Mouse (Mus musculus): Measurements from ENCODE around the gene Akap12.

The Akap12 gene

GRCm38 (mm10) chr10:4355882-4356451 lies 89.8 kb downstream of the Akap12 start:
- in situ Hi-C loops (cut with MboI, MseI), result no loop called here

DNA sequence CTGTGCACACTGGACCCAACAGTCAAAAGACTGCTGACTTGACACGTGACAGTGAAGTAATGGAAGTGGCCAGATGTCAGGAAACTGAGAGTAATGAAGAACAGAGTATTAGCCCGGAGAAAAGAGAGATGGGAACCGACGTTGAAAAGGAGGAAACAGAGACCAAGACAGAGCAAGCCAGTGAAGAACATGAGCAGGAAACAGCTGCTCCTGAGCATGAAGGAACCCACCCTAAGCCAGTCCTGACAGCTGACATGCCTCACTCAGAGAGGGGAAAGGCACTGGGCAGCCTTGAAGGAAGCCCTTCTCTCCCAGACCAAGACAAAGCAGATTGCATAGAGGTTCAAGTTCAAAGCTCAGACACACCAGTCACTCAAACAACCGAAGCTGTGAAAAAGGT lies 90.5 kb downstream of the Akap12 start:
- in situ Hi-C loops (cut with MboI, MseI), result no loop called here

DNA sequence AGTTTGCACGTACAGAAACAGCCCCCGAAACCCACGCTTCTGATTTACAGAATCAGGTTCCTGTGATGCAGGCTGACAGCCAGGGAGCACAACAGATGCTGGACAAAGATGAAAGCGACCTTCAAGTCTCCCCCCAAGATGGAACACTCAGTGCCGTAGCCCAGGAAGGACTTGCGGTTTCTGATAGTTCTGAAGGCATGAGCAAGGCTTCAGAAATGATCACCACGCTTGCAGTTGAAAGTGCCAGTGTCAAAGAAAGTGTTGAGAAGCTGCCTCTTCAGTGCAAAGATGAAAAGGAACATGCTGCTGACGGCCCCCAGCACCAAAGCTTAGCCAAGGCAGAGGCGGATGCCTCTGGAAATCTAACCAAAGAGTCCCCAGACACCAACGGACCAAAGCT lies 91.3 kb downstream of the Akap12 start:
- in situ Hi-C loops (cut with MboI, MseI), result no loop called here

- in situ Hi-C loops (cut with MboI, MseI), result no loop called here
Measured at GRCm38 (mm10) chr10:4364618-4365017, 98.4 kb downstream of the Akap12 start.

GRCm38 (mm10) chr10:4370105-4370504 lies 103.9 kb downstream of the Akap12 start:
- in situ Hi-C loops (cut with MboI, MseI), result no loop called here

DNA sequence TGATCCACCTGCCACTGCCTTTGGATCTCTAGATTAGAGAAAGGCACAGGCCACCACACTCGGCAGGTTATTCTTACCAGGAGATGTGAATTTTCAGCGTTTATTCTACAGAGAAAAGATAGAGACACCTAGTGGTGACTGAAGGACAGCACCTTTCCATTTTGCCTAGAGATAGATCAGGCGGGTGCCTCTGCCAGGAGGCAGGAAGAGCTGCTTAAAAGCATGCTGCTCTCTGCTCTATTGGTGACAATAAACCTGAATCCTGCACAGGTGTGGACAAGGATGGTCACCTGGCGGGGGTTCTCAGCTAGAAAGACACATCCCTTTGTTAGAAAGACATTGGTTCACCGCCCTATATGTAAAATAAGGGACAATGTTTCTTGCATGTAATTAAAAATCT lies 105.8 kb downstream of the Akap12 start:
- in situ Hi-C loops (cut with MboI, MseI), result no loop called here

- in situ Hi-C loops (cut with MboI, MseI), result no loop called here
Measured at GRCm38 (mm10) chr10:4373558-4373957, 107.4 kb downstream of the Akap12 start.

GRCm38 (mm10) chr10:4374239-4374638 lies 108.1 kb downstream of the Akap12 start:
- in situ Hi-C loops (cut with MboI, MseI), result no loop called here

DNA sequence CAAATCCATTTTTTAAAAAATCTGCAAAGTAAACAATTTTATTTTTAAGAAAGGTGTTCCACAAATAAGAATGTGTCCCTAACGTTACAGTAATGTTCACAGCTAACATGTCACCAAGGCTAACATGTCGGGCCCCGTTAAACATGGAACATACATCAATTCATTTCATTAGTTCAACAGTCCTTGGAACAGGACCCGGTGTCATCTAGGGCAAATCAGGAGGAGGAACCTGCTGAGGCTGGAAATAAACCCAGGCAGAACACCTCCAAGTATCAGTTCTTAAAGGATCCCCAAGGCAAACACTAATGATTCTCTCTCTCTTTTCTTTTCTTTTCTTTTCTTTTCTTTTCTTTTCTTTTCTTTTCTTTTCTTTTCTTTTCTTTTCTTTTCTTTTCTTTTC lies 108.6 kb downstream of the Akap12 start:
- in situ Hi-C loops (cut with MboI, MseI), result loop anchor here in 1 of 2 experiments (25.0 kb wide), 1 partner anchor 1438 kb away; the partner anchor contains the start of genes Fbxo5 and Mtrf1l

DNA sequence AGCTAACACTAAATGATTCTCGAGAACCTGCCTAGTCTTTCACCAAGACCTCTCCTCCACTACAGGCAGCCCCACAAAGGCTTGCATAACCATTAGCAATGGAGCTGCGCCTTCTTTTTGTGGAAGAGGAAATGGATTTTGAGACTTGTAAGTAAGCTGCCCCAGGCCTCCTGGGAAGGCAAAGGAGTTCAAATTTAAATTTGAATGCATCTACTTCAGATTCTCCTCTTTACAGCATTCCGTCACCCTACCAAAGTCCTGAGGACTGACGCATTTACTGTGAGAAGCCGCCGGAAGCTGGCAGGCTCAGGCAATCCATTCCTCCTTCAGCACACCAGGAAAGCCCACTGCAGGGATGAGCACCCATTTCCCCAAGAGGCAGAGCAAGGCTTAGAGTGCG lies 109.1 kb downstream of the Akap12 start:
- in situ Hi-C loops (cut with MboI, MseI), result loop anchor here in 1 of 2 experiments (25.0 kb wide), 1 partner anchor 1437 kb away; the partner anchor contains the start of genes Fbxo5 and Mtrf1l

- in situ Hi-C loops (cut with MboI, MseI), result loop anchor here in 1 of 2 experiments (25.0 kb wide), 1 partner anchor 1436 kb away; the partner anchor contains the start of genes Fbxo5 and Mtrf1l
Measured at GRCm38 (mm10) chr10:4376461-4376860, 110.3 kb downstream of the Akap12 start.

GRCm38 (mm10) chr10:4376931-4377330 lies 110.8 kb downstream of the Akap12 start:
- in situ Hi-C loops (cut with MboI, MseI), result loop anchor here in 1 of 2 experiments (25.0 kb wide), 1 partner anchor 1435 kb away; the partner anchor contains the start of genes Fbxo5 and Mtrf1l

GRCm38 (mm10) chr10:4380748-4381147 lies 114.6 kb downstream of the Akap12 start:
- in situ Hi-C loops (cut with MboI, MseI), result loop anchor here in 1 of 2 experiments (25.0 kb wide), 1 partner anchor 1432 kb away; the partner anchor contains the start of genes Fbxo5 and Mtrf1l

- in situ Hi-C loops (cut with MboI, MseI), result loop anchor here in 1 of 2 experiments (25.0 kb wide), 1 partner anchor 1428 kb away; the partner anchor contains the start of genes Fbxo5 and Mtrf1l
Measured at GRCm38 (mm10) chr10:4384244-4384643, 118.1 kb downstream of the Akap12 start.

DNA sequence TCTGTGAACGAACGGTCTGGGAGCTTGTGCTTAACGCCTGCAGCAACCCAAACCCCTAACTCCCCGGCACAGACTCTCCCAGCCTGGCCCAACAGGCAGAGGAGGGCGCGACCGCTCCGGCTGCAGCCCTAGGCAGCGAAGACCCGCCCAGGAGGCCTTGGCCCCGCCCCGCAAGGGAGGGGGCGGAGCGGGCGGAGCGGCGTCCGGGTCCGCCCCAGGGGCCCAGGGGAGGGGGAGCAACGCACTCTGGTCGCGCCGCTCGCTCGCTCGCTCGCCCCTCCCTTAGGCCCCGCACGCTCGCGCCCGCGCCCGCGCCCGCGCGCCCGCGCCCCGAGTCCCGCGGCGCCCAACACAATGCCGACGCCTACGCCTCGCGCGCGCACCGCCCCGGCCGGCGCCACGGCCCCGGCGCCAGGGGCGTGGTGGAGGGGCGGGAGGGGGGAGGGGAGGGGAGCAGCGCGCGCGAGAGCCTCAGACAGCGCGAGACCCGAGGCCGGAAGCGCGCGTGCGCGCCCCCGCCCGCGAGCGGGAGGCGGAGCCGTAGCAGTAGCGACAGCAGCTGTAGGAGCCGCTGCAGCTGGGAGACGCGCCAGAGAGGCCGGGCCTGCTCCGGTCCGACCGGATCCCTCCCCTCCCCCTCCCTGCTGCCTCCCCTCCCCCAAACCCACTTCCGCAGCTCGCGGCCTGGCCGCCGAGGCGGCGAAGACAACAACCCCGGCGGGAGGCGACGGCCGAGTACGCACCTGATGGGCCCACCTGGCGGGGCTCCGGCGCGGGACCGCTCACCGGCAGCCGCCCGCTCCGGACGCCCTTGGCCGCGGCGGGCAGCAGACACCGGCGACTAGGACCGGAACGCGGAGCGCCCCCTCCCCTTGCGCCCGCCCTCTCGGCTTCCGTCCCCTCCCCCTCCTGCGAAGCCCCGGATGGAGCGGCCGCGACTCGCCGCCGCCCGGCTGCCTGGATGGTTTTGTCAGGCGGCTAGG lies 120.7 kb downstream of the Akap12 start:
- in situ Hi-C loops (cut with MboI, MseI), result loop anchor here in 1 of 2 experiments (25.0 kb wide), 1 partner anchor 1425 kb away; the partner anchor contains the start of genes Fbxo5 and Mtrf1l

DNA sequence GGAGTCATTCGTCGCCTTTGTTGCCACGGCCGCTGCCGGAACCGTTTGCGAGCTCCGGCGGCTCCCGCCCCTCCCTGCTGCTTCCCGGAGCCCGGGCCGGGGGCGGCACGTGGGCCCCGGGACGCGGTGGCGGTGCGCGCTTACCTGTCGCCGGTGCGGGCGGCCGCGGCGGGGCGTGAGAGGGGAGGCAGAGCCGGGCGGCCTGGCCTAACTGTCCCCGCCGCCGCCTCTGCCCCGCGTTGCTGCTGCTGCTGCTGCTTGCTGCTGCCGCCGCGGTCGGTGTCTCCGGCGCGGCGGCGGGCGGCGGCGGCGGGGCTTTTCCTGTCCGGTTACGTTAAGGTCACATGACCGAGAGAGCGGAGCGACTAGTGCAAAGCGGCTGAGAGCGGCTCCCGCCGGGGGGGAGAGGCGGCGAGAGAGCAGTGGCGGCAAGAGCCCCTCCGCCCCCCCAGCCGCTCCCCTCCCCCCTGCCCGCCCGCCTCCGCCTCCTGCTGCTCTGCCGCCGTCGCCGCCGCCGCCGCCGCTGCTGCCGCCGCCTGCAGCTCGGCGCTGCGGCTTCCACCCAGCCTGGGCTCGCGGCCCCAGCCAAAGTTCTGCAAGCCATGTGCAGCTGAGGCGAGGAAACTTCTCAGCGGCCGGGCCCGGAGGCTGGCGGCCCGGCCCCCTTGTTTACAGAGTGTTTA lies 121.7 kb downstream of the Akap12 start, which contains the start of gene Zbtb2:
Zbtb2 (minus strand) TSS at position 408 of the 683 bp plus-strand sequence.
- in situ Hi-C loops (cut with MboI, MseI), result loop anchor here in 1 of 2 experiments (25.0 kb wide), 1 partner anchor 1424 kb away; the partner anchor contains the start of genes Fbxo5 and Mtrf1l

DNA sequence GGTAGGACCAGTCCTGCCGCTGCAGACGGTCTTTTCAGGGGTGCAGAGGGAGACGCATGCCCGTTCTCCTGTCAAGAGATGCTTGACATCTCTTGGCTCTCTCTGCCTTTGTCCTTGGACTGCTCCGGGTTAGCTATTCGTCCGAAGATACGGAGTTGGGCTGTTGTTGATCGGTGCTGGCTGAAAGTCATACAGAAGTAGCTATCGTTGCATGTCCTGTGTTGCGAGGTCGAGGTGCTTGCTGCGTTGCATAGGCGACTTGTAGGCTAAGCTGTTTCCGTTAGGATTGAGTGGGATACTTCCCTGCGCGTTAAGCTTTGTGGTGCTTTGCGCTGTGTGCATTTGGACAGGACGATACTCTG lies 122.2 kb downstream of the Akap12 start:
- in situ Hi-C loops (cut with MboI, MseI), result loop anchor here in 1 of 2 experiments (25.0 kb wide), 1 partner anchor 1424 kb away; the partner anchor contains the start of genes Fbxo5 and Mtrf1l

GRCm38 (mm10) chr10:4389036-4389435 lies 122.9 kb downstream of the Akap12 start:
- in situ Hi-C loops (cut with MboI, MseI), result loop anchor here in 1 of 2 experiments (25.0 kb wide), 1 partner anchor 1423 kb away; the partner anchor contains the start of genes Fbxo5 and Mtrf1l

GRCm38 (mm10) chr10:4389461-4390112 lies 123.4 kb downstream of the Akap12 start:
- in situ Hi-C loops (cut with MboI, MseI), result loop anchor here (10.0 to 25.0 kb wide), 2 partner anchors 1415 to 1423 kb away; partner anchors contain the start of genes Fbxo5 (in 2 of the 2) and Mtrf1l (in 1 of the 2)

DNA sequence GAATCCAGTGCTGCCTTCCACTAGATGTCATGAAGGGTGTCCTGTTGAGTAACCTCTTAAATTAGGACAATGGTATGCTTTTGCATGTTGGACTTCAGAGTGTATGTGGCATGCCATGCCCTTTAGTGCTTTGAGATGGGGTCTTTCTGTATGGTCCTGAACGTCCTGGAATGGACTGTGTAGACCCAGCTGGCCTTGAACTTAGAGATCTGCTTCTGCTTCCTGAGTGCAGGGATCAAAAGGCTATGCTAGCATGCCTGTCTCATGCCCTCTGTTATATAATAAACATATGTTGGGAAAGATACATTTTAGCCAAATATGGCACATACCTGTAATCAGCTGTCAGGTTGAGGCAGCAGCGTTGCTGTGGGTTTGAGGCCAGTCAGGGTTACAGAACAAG lies 124.4 kb downstream of the Akap12 start:
- in situ Hi-C loops (cut with MboI, MseI), result loop anchor here (10.0 to 25.0 kb wide), 2 partner anchors 1414 to 1422 kb away; partner anchors contain the start of genes Fbxo5 (in 2 of the 2) and Mtrf1l (in 1 of the 2)

All from T-helper 17 cell (primary cell).